In the genomic region with DNA sequence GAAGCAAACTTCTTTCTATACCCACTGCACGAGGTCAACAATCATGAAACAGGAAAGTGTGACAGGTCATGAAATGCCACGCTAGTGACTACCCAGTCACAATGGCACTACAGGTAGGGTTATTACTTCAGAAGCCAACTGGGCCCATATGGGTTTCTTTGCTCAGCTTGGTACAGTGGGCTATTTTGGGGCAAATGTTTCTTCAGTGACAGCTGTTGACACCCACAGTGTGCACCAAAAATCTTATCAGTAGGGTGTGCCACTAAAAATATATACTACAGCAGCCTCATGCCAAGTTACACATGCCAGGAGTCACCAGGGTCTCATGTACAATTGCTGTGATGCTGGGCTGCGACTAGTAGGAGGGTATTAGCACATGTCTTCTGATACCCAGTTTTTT, we compare ENCODE assay signal across 17 mouse cellular contexts.
"Had no signal": no experiment of that assay in that cellular context is flagged by ENCODE, and none has a peak within 500 bp of the region (broad histone marks: within the 10 kb centered on the region; RNA-seq: fewer than 3 reads in every experiment).

No protein-coding gene starts in this region.

- H3K27ac ChIP-seq: kidney, postnatal 0 days; layer of hippocampus, adult 2 months; liver, embryonic 13.5 days; neural tube, embryonic 13.5 days; stomach, postnatal 0 days had no signal

- H3K4me1 ChIP-seq: liver, embryonic 13.5 days; neural tube, embryonic 13.5 days had no signal

- H3K27me3 ChIP-seq: liver, embryonic 13.5 days; neural tube, embryonic 13.5 days had no signal

- ATAC-seq: intestine, postnatal 0 days had no signal

- H3K36me3 ChIP-seq: liver, embryonic 13.5 days; neural tube, embryonic 13.5 days had no signal

- H3K4me3 ChIP-seq: layer of hippocampus, adult 2 months; liver, embryonic 13.5 days; neural tube, embryonic 13.5 days had no signal

- H3K9ac ChIP-seq: liver, embryonic 13.5 days; neural tube, embryonic 13.5 days had no signal

- H3K9me3 ChIP-seq: liver, embryonic 13.5 days; neural tube, embryonic 13.5 days had no signal

- H3K4me2 ChIP-seq: liver, embryonic 13.5 days; midbrain, embryonic 11.5 days; neural tube, embryonic 13.5 days had no signal

- DNase-seq: kidney, adult 2 months; kidney, postnatal 25 days; liver, embryonic 13.5 days; lung, adult 2 months; lung, postnatal 14 days; lung, postnatal 4 days; midbrain, embryonic 14.5 days; right cerebral cortex, postnatal 4 days; thymus, adult 2 months; thymus, postnatal 14 days; thymus, postnatal 4 days had no signal
